Mouse (Mus musculus) stomach, embryonic 16.5 days (tissue): Measurements from ENCODE around the gene Prokr1. TPM values are rescaled to one million over a fixed set of nuclear protein-coding genes. Genes with fewer than 3 reads are reported as not detected.
A peak's percentile ranks its signal among the peaks of the same experiment; 100 is the strongest.
"Not testable (repeated sequence)": the region's sequence is repeated elsewhere in the genome, so short reads cannot be mapped to it uniquely, and the experiment has no call there.

Source experiments
- ATAC-seq: fragments of 200-750 bp; cut with Nextera tagmentation; 2 replicates; pipeline ENCODE4 v1.8.0; 2017; ENCODE audit warnings: moderate number of reproducible peaks, moderate TSS enrichment; ENCODE audit not compliant: insufficient read depth, low FRiP score
- H3K27ac ChIP-seq: fragments of 300-500 bp; sonication (generic); 2 replicates; pipeline ENCODE4 v1.5.1; 2014; ENCODE audit warnings: low read length
- H3K27me3 ChIP-seq: fragments of 300-500 bp; sonication (generic); 2 replicates; pipeline ENCODE4 v1.6.1; 2014; ENCODE audit warnings: low read length, control low read depth, mixed read lengths; ENCODE audit not compliant: control insufficient read depth, insufficient read depth
- H3K36me3 ChIP-seq: fragments of 300-500 bp; sonication (generic); 2 replicates; pipeline ENCODE4 v1.6.1; 2014; ENCODE audit warnings: low read length; ENCODE audit not compliant: control insufficient read depth, insufficient read depth
- H3K4me1 ChIP-seq: fragments of 300-500 bp; sonication (generic); 2 replicates; pipeline ENCODE4 v1.6.1; 2014; ENCODE audit warnings: low read length, control low read depth, mixed read lengths; ENCODE audit not compliant: control insufficient read depth, insufficient read depth
- H3K4me2 ChIP-seq: fragments of 300-500 bp; sonication (generic); 2 replicates; pipeline ENCODE4 v1.6.1; 2014; ENCODE audit warnings: low read depth, low read length, mixed read lengths
- H3K4me3 ChIP-seq: fragments of 300-500 bp; sonication (generic); replicated peaks from 2 replicates; pipeline ENCODE4 v1.5.1; 2014; ENCODE audit warnings: mild to moderate bottlenecking, low read length
- H3K9ac ChIP-seq: fragments of 300-500 bp; sonication (generic); 2 replicates; pipeline ENCODE4 v1.6.1; 2014; ENCODE audit warnings: low read length
- H3K9me3 ChIP-seq: fragments of 300-500 bp; sonication (generic); replicated peaks from 2 replicates; pipeline ENCODE4 v1.6.1; 2016; ENCODE audit warnings: low read length, control low read depth; ENCODE audit not compliant: control insufficient read depth
- WGBS: fragments of 180-500 bp; shearing (Covaris S2); extraction: QIAGEN DNeasy Blood & Tissue Kit; methylation state at CpG from one replicate; pipeline ENCODE4 v1.1.7; 2014; 5-methylcytosine and 5-hydroxymethylcytosine counted together
- polyA plus RNA-seq: library from polyadenylated mRNA; unstranded; fragments of >200 nt; fragmentation: Nextera tagmentation; extraction: Ambion mirVana; gene quantifications from 2 replicates; pipeline ENCODE4 v1.2.1, GENCODE M21; 2015

Prokr1 gene
- polyA plus RNA-seq, 1 experiment from 2014 or later = 3.2 TPM

GRCm38 (mm10) chr6:87581581-87581980 is 9.0 kb downstream of the Prokr1 start:
- Histone ChIP-seq H3K4me2 (no peak overlapping the region), H3K27me3 (no peaks in the 10 kb centered on the region), H3K4me1 (peaks cover 10% of the 10 kb centered on the region; the same call in 1 of the 2 replicates), H3K9ac (no peak overlapping the region), H3K4me3 (no peak overlapping the region), H3K36me3 (no peaks in the 10 kb centered on the region), H3K27ac (peak overlapping the region; percentile 75; the same call in 1 of the 2 replicates), H3K9me3 (no peaks in the 10 kb centered on the region)
- 82% methylated on average over 18 of the region's 18 CpGs for whole genome bisulfite sequencing
- ATAC-seq = no peak

DNA sequence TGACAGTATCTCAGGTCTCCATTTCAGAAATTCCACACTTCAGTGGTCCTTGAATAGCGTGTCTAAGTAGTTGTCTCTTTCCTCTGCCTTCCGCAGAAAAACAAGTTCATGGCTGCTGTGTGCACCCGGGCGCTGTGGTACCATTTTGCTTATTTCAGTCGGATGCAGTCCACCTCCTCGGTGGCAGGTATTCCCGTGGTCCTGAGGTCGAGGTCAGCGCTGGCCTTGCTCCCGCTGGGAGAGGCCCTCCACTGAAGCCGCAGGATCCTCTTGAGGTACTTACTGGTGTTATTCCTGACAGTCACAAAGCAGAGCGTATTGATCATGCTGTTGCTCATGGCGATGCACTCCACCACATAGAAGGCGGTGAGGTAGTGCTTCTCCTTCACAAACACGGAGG is 9.5 kb downstream of the Prokr1 start:
- 86% methylated on average over 15 of the region's 15 CpGs for WGBS
- Histone ChIP-seq H3K9ac (no peak overlapping the region), H3K9me3 (no peaks in the 10 kb centered on the region), H3K4me2 (no peak overlapping the region), H3K36me3 (no peaks in the 10 kb centered on the region), H3K4me1 (peaks cover 14% of the 10 kb centered on the region; the same call in 1 of the 2 replicates), H3K4me3 (no peak overlapping the region), H3K27me3 (no peaks in the 10 kb centered on the region), H3K27ac (no peak overlapping the region)
- no peak for ATAC-seq

DNA sequence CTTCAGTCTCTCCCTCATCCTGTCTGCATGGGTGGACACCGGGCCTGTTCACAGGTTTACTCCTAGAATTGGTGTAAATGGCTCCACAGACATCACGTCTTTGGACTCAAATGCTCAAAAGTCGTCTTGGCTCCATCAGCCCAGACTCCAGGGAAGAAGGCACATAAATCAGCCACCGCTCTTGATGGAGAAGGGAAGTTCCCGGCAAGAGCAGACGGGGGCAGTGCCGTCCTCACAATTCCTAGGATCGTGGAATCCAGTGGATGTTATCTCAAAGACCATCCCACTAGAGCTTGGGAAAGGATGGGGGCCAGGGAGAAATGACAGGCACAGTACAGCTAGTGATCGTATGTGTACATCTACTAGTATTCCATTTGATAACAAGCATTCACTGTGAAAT is 12.3 kb downstream of the Prokr1 start:
- H3K4me2 ChIP-seq = no peak overlapping the region
- no peaks in the 10 kb centered on the region for H3K27me3 ChIP-seq
- H3K36me3 ChIP-seq = no peaks in the 10 kb centered on the region
- H3K27ac ChIP-seq = no peak overlapping the region
- no peak overlapping the region for H3K9ac ChIP-seq
- no peak overlapping the region for H3K4me3 ChIP-seq
- ATAC-seq = no peak
- H3K4me1 ChIP-seq = peaks cover 14% of the 10 kb centered on the region; the same call in 1 of the 2 replicates
- H3K9me3 ChIP-seq = no peaks in the 10 kb centered on the region
- WGBS = 45% methylated on average over 9 of the region's 9 CpGs

DNA sequence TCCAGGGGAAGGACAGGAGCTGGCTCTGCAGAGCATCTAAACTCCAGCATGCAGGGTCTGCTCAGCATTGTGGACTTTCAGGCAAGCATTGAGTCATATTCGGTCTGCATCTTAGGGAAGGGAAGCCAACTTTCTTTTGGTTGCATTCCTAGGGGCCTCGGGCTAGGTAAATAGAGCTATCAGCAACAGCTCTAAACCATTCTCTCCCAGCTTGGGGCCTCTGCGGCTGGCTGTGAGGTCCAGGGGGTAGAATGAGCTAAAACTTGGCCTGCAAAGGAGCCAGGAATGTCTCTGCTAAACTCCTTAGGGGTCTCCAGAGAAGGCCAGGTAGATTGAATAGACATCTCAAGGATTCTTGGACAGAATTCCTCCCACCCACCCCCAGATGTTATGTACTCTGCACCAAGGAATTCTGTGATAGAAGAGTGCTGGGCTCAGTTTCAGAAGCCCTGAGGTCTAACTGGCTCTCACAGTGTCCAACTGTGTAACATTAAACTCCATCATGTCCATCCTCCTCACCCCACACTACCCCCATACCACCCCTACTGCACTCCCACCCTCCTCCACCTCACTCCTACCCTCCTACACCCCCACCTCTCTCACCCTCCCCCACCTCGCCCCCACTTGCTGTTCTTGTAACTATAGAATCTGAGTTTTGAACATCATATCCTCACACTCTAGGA is 13.8 kb downstream of the Prokr1 start:
- WGBS = 26% methylated on average over 4 of the region's 4 CpGs
- Histone ChIP-seq H3K9ac (peak overlapping the region; percentile 39; the same call in 1 of the 2 replicates), H3K9me3 (no peaks in the 10 kb centered on the region), H3K4me1 (0 out of 2 replicates have a peak, but pooled peaks cover 7% of the 10 kb centered on the region), H3K27me3 (no peaks in the 10 kb centered on the region), H3K27ac (peak overlapping the region; percentile 44), H3K4me3 (no peak overlapping the region), H3K36me3 (no peaks in the 10 kb centered on the region), H3K4me2 (no peak overlapping the region)
- peak; percentile 88 for ATAC-seq

DNA sequence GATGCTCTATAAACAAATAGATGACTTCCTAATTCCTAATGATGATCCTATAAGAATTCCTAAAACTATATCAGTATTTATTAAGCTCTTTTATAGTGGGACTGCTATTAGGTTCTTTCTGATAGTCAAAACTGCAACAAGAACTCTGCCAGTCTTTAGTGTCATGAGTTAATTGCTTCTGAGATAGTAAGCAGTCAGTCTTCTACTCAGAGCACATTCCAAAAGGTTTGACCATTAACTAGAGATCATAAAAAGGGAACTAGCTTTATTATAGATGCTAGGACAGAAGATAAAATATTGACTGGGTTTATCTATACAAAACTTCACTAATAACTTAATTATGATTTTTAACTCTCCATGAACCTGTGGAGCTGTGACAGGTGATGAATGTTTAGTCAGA is 18.7 kb downstream of the Prokr1 start:
- H3K36me3 ChIP-seq, H3K9ac ChIP-seq, H3K4me2 ChIP-seq, H3K4me3 ChIP-seq, ATAC-seq, H3K9me3 ChIP-seq, H3K27ac ChIP-seq, H3K27me3 ChIP-seq: not testable (repeated sequence)
- peaks cover 13% of the 10 kb centered on the region; the same call in 1 of the 2 replicates for H3K4me1 ChIP-seq

- Histone ChIP-seq H3K4me3 (no peak overlapping the region), H3K4me2 (no peak overlapping the region), H3K4me1 (peaks cover 7% of the 10 kb centered on the region; the same call in 1 of the 2 replicates), H3K27me3 (no peaks in the 10 kb centered on the region), H3K27ac (peak overlapping the region; percentile 3), H3K36me3 (no peaks in the 10 kb centered on the region), H3K9ac (no peak overlapping the region), H3K9me3 (no peaks in the 10 kb centered on the region)
- WGBS = 47% methylated on average over 9 of the region's 9 CpGs
- ATAC-seq = peak; percentile 75; the same call in 1 of the 2 replicates
These were observed 22.6 kb downstream of the Prokr1 start for GRCm38 (mm10) chr6:87567686-87568593.

DNA sequence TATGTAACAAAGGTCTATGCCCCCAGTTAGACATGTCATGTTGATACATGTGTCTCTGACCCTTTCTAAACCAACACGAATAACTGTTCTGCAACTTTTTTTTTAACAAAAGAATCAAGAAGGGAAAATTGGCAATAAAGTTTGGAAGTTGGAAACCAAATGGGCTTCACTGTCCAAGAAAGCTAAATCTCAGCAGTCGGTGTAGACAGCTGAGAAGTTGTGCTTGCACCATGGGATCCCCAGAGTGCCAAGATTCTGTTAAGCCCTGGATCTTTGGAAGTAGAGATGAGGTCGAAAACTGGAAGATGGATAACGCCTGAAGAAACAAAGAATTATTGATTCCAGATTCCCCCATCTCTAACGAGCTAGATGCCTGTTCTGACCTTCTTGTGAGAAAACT is 25.4 kb downstream of the Prokr1 start:
- WGBS = 53% methylated on average over 5 of the region's 5 CpGs
- no peak overlapping the region; the same call in 1 of the 2 replicates for H3K27ac ChIP-seq
- ATAC-seq = no peak
- peaks cover 7% of the 10 kb centered on the region; the same call in 1 of the 2 replicates for H3K4me1 ChIP-seq
- H3K9ac ChIP-seq = no peak overlapping the region
- H3K27me3 ChIP-seq = no peaks in the 10 kb centered on the region
- H3K36me3 ChIP-seq = no peaks in the 10 kb centered on the region
- no peaks in the 10 kb centered on the region for H3K9me3 ChIP-seq
- H3K4me2 ChIP-seq = no peak overlapping the region
- H3K4me3 ChIP-seq = no peak overlapping the region

- Histone ChIP-seq H3K4me1 (peaks cover 7% of the 10 kb centered on the region; the same call in 1 of the 2 replicates), H3K36me3 (no peaks in the 10 kb centered on the region), H3K9ac (no peak overlapping the region), H3K4me3 (no peak overlapping the region), H3K9me3 (no peaks in the 10 kb centered on the region), H3K4me2 (no peak overlapping the region), H3K27ac (no peak overlapping the region), H3K27me3 (no peaks in the 10 kb centered on the region)
- WGBS = 80% methylated on average over 4 of the region's 4 CpGs
- no peak for ATAC-seq
These were observed 26.2 kb downstream of the Prokr1 start for GRCm38 (mm10) chr6:87564356-87564755.

DNA sequence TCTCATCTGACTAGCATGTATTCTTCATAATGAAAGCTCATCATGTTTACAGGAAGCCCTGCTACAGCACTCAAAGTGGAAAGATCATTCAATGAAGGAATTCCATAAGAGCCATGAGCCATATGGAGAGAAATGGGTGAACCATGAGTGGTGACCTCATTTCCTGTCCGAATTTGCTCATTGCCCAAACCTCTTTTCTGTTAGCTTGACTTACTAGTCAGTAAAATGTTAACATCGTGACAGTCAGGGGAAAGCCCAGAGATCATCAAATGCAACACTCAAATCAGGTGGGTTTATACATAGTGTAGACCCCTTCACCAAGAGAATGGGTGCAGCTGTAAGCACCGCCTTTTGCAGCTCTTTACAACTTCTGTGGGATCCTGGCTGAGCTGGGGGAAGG is 36.8 kb downstream of the Prokr1 start:
- H3K27me3 ChIP-seq = no peaks in the 10 kb centered on the region
- H3K4me3 ChIP-seq = no peak overlapping the region
- H3K4me2 ChIP-seq = no peak overlapping the region
- ATAC-seq = no peak
- no peak overlapping the region for H3K27ac ChIP-seq
- no peaks in the 10 kb centered on the region for H3K36me3 ChIP-seq
- WGBS = 75% methylated on average over 3 of the region's 3 CpGs
- no peaks in the 10 kb centered on the region for H3K9me3 ChIP-seq
- no peaks in the 10 kb centered on the region for H3K4me1 ChIP-seq
- H3K9ac ChIP-seq = no peak overlapping the region
